Mouse (Mus musculus) erythroblast, embryonic 14.5 days (primary cell): ENCODE measurements around the gene Nfe2l1. TPM values are rescaled to one million over a fixed set of nuclear protein-coding genes. Genes with fewer than 3 reads are reported as not detected.
A peak's percentile ranks its signal among the peaks of the same experiment; 100 is the strongest.

Experiments used
- H3K27me3 ChIP-seq: 2 replicates; pipeline ENCODE4 v1.6.1; 2012; ENCODE audit warnings: inconsistent platforms; ENCODE audit not compliant: control insufficient read depth
- H3K36me3 ChIP-seq: 2 replicates; pipeline ENCODE4 v1.6.1; 2012; ENCODE audit warnings: mild to moderate bottlenecking, inconsistent platforms; ENCODE audit not compliant: control insufficient read depth
- H3K4me1 ChIP-seq: 2 replicates; pipeline ENCODE4 v1.6.1; 2012; ENCODE audit warnings: inconsistent platforms; ENCODE audit not compliant: control insufficient read depth
- H3K4me3 ChIP-seq: replicated peaks from 2 replicates; pipeline ENCODE3; 2012; ENCODE audit warnings: moderate library complexity, mild to moderate bottlenecking, inconsistent platforms
- H3K9me3 ChIP-seq: 2 replicates; pipeline ENCODE4 v1.6.1; 2012; ENCODE audit warnings: low read length, inconsistent platforms, mixed read lengths; ENCODE audit not compliant: control insufficient read depth
- GATA1 ChIP-seq: IDR thresholded peaks from 2 replicates; pipeline ENCODE4 v1.6.1; 2012; ENCODE audit warnings: low read length, inconsistent platforms, mixed read lengths
- TAL1 ChIP-seq: IDR thresholded peaks from 3 replicates; pipeline ENCODE4 v1.6.1; 2012; ENCODE audit warnings: low read length, inconsistent platforms, mixed read lengths
- polyA plus RNA-seq: library from polyadenylated mRNA; stranded (reverse); fragments of >175 nt; gene quantifications from 2 replicates; pipeline ENCODE4 v1.2.3, GENCODE M21; 2012

Nfe2l1 gene
- polyA plus RNA-seq, 1 experiment, result 4.6 TPM

GRCm38 (mm10) chr11:96872441-96873379, 42.9 kb upstream of the Nfe2l1 start:
- Histone ChIP-seq H3K27me3 (peaks cover 66% of the 10 kb centered on the region), H3K9me3 (no peaks in the 10 kb centered on the region), H3K4me1 (peaks cover 2% of the 10 kb centered on the region; the same call in 1 of the 2 replicates), H3K4me3 (no peak overlapping the region), H3K36me3 (no peaks in the 10 kb centered on the region)
- TF ChIP-seq GATA1 (no peak), TAL1 (no peak)

- TF ChIP-seq TAL1 (no peak), GATA1 (no peak)
- Histone ChIP-seq H3K36me3 (no peaks in the 10 kb centered on the region), H3K9me3 (no peaks in the 10 kb centered on the region), H3K4me3 (no peak overlapping the region), H3K27me3 (peaks cover 30% of the 10 kb centered on the region), H3K4me1 (peaks cover under 1% of the 10 kb centered on the region)
These were observed 37.4 kb upstream of the Nfe2l1 start for GRCm38 (mm10) chr11:96867149-96867548.

- no peak for TF ChIP-seq GATA1
- TF ChIP-seq TAL1, result no peak
These were observed 33.6 kb upstream of the Nfe2l1 start for GRCm38 (mm10) chr11:96863206-96863995.

GRCm38 (mm10) chr11:96862534-96862933, 32.8 kb upstream of the Nfe2l1 start:
- Histone ChIP-seq H3K27me3 (peaks cover 23% of the 10 kb centered on the region), H3K4me3 (no peak overlapping the region), H3K9me3 (no peaks in the 10 kb centered on the region), H3K4me1 (peaks cover 15% of the 10 kb centered on the region), H3K36me3 (no peaks in the 10 kb centered on the region)
- no peak for TF ChIP-seq TAL1
- TF ChIP-seq GATA1, result no peak

More at GRCm38 (mm10) chr11:96863206-96863995, 33.6 kb upstream of the Nfe2l1 start:
- peaks cover 20% of the 10 kb centered on the region for H3K27me3 ChIP-seq
- peaks cover 15% of the 10 kb centered on the region for H3K4me1 ChIP-seq
- H3K4me3 ChIP-seq, result no peak overlapping the region
- no peaks in the 10 kb centered on the region for H3K36me3 ChIP-seq
- H3K9me3 ChIP-seq, result no peaks in the 10 kb centered on the region

- TF ChIP-seq GATA1, result no peak
- TF ChIP-seq TAL1, result no peak
- H3K36me3 ChIP-seq, result no peaks in the 10 kb centered on the region
- H3K4me1 ChIP-seq, result peaks cover 15% of the 10 kb centered on the region
- H3K4me3 ChIP-seq, result peak overlapping the region; percentile 58
- H3K27me3 ChIP-seq, result peaks cover 23% of the 10 kb centered on the region
- H3K9me3 ChIP-seq, result no peaks in the 10 kb centered on the region
These were observed 32.1 kb upstream of the Nfe2l1 start for GRCm38 (mm10) chr11:96861878-96862289.

GRCm38 (mm10) chr11:96861446-96861845, 31.7 kb upstream of the Nfe2l1 start:
- H3K9me3 ChIP-seq, result no peaks in the 10 kb centered on the region
- peaks cover 15% of the 10 kb centered on the region for H3K4me1 ChIP-seq
- no peak for TF ChIP-seq GATA1
- TF ChIP-seq TAL1, result no peak
- H3K27me3 ChIP-seq, result peaks cover 21% of the 10 kb centered on the region
- H3K36me3 ChIP-seq, result no peaks in the 10 kb centered on the region
- H3K4me3 ChIP-seq, result peak overlapping the region; percentile 58

- peaks cover 21% of the 10 kb centered on the region for H3K27me3 ChIP-seq
- no peaks in the 10 kb centered on the region for H3K9me3 ChIP-seq
- TF ChIP-seq GATA1 (no peak), TAL1 (no peak)
- no peaks in the 10 kb centered on the region for H3K36me3 ChIP-seq
- H3K4me1 ChIP-seq, result peaks cover 15% of the 10 kb centered on the region
- no peak overlapping the region for H3K4me3 ChIP-seq
These were observed 30.8 kb upstream of the Nfe2l1 start for GRCm38 (mm10) chr11:96860564-96860963.

- H3K9me3 ChIP-seq, result no peaks in the 10 kb centered on the region
- no peaks in the 10 kb centered on the region for H3K36me3 ChIP-seq
- H3K27me3 ChIP-seq, result peaks cover 24% of the 10 kb centered on the region
- no peak for TF ChIP-seq TAL1
- TF ChIP-seq GATA1, result no peak
- peaks cover 15% of the 10 kb centered on the region for H3K4me1 ChIP-seq
- H3K4me3 ChIP-seq, result no peak overlapping the region
These were observed 29.9 kb upstream of the Nfe2l1 start for GRCm38 (mm10) chr11:96859635-96860034.

GRCm38 (mm10) chr11:96857446-96857845, 27.7 kb upstream of the Nfe2l1 start:
- H3K4me1 ChIP-seq, result peaks cover 15% of the 10 kb centered on the region
- H3K9me3 ChIP-seq, result no peaks in the 10 kb centered on the region
- H3K27me3 ChIP-seq, result peaks cover 7% of the 10 kb centered on the region
- no peaks in the 10 kb centered on the region for H3K36me3 ChIP-seq
- TF ChIP-seq TAL1, result no peak
- no peak for TF ChIP-seq GATA1
- no peak overlapping the region for H3K4me3 ChIP-seq
